ENCODE assay signal across 9 mouse cellular contexts in the genomic region with DNA sequence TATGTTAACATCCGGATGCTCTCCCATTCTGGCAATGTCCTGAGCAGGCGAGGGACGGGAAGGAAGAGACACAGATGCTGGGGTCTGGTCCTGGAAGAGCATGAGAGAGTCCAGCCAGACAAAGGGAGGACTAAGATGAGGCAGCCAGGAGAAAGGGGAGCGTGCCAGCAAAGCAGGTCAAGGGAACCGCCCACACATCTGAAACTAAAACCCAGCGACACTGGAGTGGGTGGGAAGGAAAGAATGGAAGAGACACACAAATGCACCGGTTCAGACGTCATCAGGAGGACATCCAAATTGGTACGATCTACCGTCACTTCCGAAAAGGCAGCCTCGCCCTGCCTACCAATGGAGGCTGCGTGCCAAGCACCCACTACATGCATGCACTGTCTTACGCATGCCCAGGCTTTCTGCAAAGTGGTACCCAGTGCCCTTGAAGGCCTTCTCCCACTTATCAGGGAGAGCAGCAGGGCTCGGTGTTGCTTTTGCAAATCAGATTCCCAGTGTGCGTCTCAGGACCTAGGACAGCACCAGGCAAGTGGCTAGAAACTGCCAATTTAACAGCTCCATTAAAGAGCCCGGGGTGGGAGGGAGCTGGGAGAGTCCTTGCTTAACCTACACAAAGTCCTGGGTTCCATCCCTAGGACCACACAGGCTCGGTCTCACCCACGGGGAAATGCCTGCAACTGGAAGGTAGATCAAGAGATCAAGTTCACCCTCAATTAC. TPM values are rescaled to one million over a fixed set of nuclear protein-coding genes. Genes with fewer than 3 reads are reported as not detected.
DNase-seq lines count a peak whose midpoint lies in the region; ATAC-seq and TF ChIP-seq lines count a peak whose summit lies in the region.
"Had no signal": no experiment of that assay in that cellular context is flagged by ENCODE, and none has a peak within 500 bp of the region (broad histone marks: within the 10 kb centered on the region; RNA-seq: fewer than 3 reads in every experiment).

No protein-coding gene starts in this region.

- no peak for TF ChIP-seq CTCF in kidney, postnatal 0 days (IDR thresholded peaks at IDR 0.05; ENCODE audit: low read depth)

- H3K9ac ChIP-seq in kidney, postnatal 0 days (ENCODE audit: low read depth, low read length): no peak overlapping the region
- H3K9ac ChIP-seq in intestine, embryonic 15.5 days: no peak overlapping the region

- WGBS in kidney, postnatal 0 days: 50% methylated on average over 19 of the region's 19 CpGs
- 69% methylated on average over 19 of the region's 19 CpGs for WGBS in intestine, embryonic 15.5 days

- no peaks in the 10 kb centered on the region for H3K9me3 ChIP-seq in kidney, postnatal 0 days (replicated peaks; ENCODE audit: low read length)
- no peaks in the 10 kb centered on the region for H3K9me3 ChIP-seq in intestine, embryonic 15.5 days

- H3K4me3 ChIP-seq in kidney, postnatal 0 days (replicated peaks; ENCODE audit: low read depth, low read length): no peak overlapping the region
- H3K4me3 ChIP-seq in intestine, embryonic 15.5 days (replicated peaks): no peak overlapping the region

- no peak for ATAC-seq in kidney, postnatal 0 days (replicated peaks; ENCODE audit: low FRiP score, low read depth)
- no peak for ATAC-seq in intestine, embryonic 15.5 days

- peaks cover 24% of the 10 kb centered on the region; the same call in 1 of the 2 replicates for H3K4me1 ChIP-seq in kidney, postnatal 0 days (replicated peaks; ENCODE audit: insufficient read depth, low read length)
- peaks cover 46% of the 10 kb centered on the region for H3K4me1 ChIP-seq in intestine, embryonic 15.5 days (replicated peaks)

- H3K36me3 ChIP-seq in kidney, postnatal 0 days (ENCODE audit: insufficient read depth, low read length): no peaks in the 10 kb centered on the region
- H3K36me3 ChIP-seq in intestine, embryonic 15.5 days: no peaks in the 10 kb centered on the region

- no peak overlapping the region for H3K27ac ChIP-seq in kidney, postnatal 0 days
- no peak overlapping the region for H3K27ac ChIP-seq in intestine, embryonic 15.5 days

- no peaks in the 10 kb centered on the region for H3K27me3 ChIP-seq in kidney, postnatal 0 days (ENCODE audit: insufficient read depth, low read length)
- no peaks in the 10 kb centered on the region for H3K27me3 ChIP-seq in intestine, embryonic 15.5 days (replicated peaks)

- H3K4me2 ChIP-seq in kidney, postnatal 0 days (ENCODE audit: low read length): no peak overlapping the region
- H3K4me2 ChIP-seq in intestine, embryonic 15.5 days (replicated peaks): no peak overlapping the region

- peak; percentile 71 for DNase-seq in kidney, postnatal 0 days (ENCODE audit: low spot score)
- no peak for DNase-seq in kidney, adult 9 months
- DNase-seq in NIH3T3 (ENCODE audit: low read depth): peak; percentile 62
- DNase-seq in cerebellum, postnatal 14 days: peak; percentile 52 to 59
- peak; percentile 43 to 63 for DNase-seq in kidney, postnatal 36 days
- no peak for DNase-seq in urinary bladder, postnatal 36 days (ENCODE audit: low spot score in 2 of 2)
- no peak for DNase-seq in T-cell, adult 2 months (ENCODE audit: low spot score)

RNA-seq across cellular contexts. Expression of a gene that starts 7.6 kb away (rescaled TPM):
- 3.3 TPM in 2 replicates for polyA plus RNA-seq in kidney, postnatal 0 days (2015; fragmentation: Nextera tagmentation; extraction: Ambion mirVana)
- polyA plus RNA-seq in intestine, embryonic 15.5 days (2015; fragmentation: Nextera tagmentation; extraction: Ambion mirVana): 3.6 and 3.9 TPM in 2 replicates

RNA-seq across cellular contexts. Expression of a gene that starts 15.3 kb away (rescaled TPM):
- 0.23 and 0.32 TPM in 2 replicates for polyA plus RNA-seq in kidney, postnatal 0 days (2015; fragmentation: Nextera tagmentation; extraction: Ambion mirVana)
- polyA plus RNA-seq in intestine, embryonic 15.5 days (2015; fragmentation: Nextera tagmentation; extraction: Ambion mirVana): 0.06 and 0.10 TPM in 2 replicates
- polyA plus RNA-seq: heart, embryonic 14.5 days had no signal

RNA-seq across cellular contexts. Expression of a gene that starts 36.5 kb away (rescaled TPM):
- 155 and 188 TPM in 2 replicates for polyA plus RNA-seq in kidney, postnatal 0 days (2015; fragmentation: Nextera tagmentation; extraction: Ambion mirVana)
- 245 and 247 TPM in 2 replicates for polyA plus RNA-seq in intestine, embryonic 15.5 days (2015; fragmentation: Nextera tagmentation; extraction: Ambion mirVana)

Comparison
In these comparisons a context has a peak if more than half of its experiments do, and no peak if none do; other contexts are left out.
1. DNase-seq: peak in kidney, postnatal 0 days (single experiment), NIH3T3 (single experiment), cerebellum, postnatal 14 days (2 of 2) and kidney, postnatal 36 days (2 of 2); none in kidney, adult 9 months (single experiment), urinary bladder, postnatal 36 days (0 of 2) and T-cell, adult 2 months (single experiment).